Mouse (Mus musculus) forebrain, postnatal 0 days (tissue): Measurements from ENCODE around the gene Ptcd3. TPM values are rescaled to one million over a fixed set of nuclear protein-coding genes. Genes with fewer than 3 reads are reported as not detected.
A peak's percentile ranks its signal among the peaks of the same experiment; 100 is the strongest.

Source experiments
- ATAC-seq: fragments of 200-750 bp; cut with Nextera tagmentation; 2 replicates; pipeline ENCODE4 v1.8.0; 2017; ENCODE audit warnings: mild to moderate bottlenecking, moderate library complexity
- DNase-seq: peaks from one replicate; pipeline ENCODE4 v3.0.0-alpha.2; 2015
- H3K27ac ChIP-seq: fragments of 300-500 bp; sonication (generic); 2 replicates; pipeline ENCODE4 v1.5.1; 2014; ENCODE audit warnings: low read depth, mild to moderate bottlenecking, antibody characterized with exemption, low read length, moderate library complexity, mixed read lengths
- H3K27me3 ChIP-seq: fragments of 300-500 bp; sonication (generic); 2 replicates; pipeline ENCODE4 v1.6.1; 2014; ENCODE audit warnings: mild to moderate bottlenecking, low read length, mixed read lengths; ENCODE audit not compliant: insufficient read depth
- H3K36me3 ChIP-seq: fragments of 300-500 bp; sonication (generic); 2 replicates; pipeline ENCODE4 v1.6.1; 2014; ENCODE audit warnings: mild to moderate bottlenecking, moderate library complexity; ENCODE audit not compliant: insufficient read depth
- H3K4me1 ChIP-seq: fragments of 300-500 bp; sonication (generic); 2 replicates; pipeline ENCODE4 v1.6.1; 2014; ENCODE audit warnings: antibody characterized with exemption; ENCODE audit not compliant: insufficient read depth
- H3K4me2 ChIP-seq: fragments of 300-500 bp; sonication (generic); 2 replicates; pipeline ENCODE4 v1.6.1; 2014; ENCODE audit warnings: low read depth, mild to moderate bottlenecking, moderate library complexity
- H3K4me3 ChIP-seq: fragments of 300-500 bp; sonication (generic); 2 replicates; pipeline ENCODE4 v1.5.1; 2014; ENCODE audit warnings: low read depth, low read length, mixed read lengths
- H3K9ac ChIP-seq: fragments of 300-500 bp; sonication (generic); 2 replicates; pipeline ENCODE4 v1.6.1; 2014; ENCODE audit warnings: mild to moderate bottlenecking
- H3K9me3 ChIP-seq: fragments of 300-500 bp; sonication (generic); 2 replicates; pipeline ENCODE4 v1.6.1; 2016; ENCODE audit warnings: low read length
- CTCF ChIP-seq: sonication (generic); IDR thresholded peaks from 2 replicates; pipeline ENCODE4 v1.5.1; 2016; ENCODE audit warnings: antibody characterized with exemption, control low read depth, low read depth
- WGBS: fragments of 180-500 bp; shearing (Covaris S2); extraction: QIAGEN DNeasy Blood & Tissue Kit; methylation state at CpG from one replicate; pipeline ENCODE4 v1.1.7; 2014; 5-methylcytosine and 5-hydroxymethylcytosine counted together
- polyA plus RNA-seq: library from polyadenylated mRNA; unstranded; fragments of >200 nt; fragmentation: Nextera tagmentation; extraction: Ambion mirVana; gene quantifications from 2 replicates; pipeline ENCODE4 v1.2.1, GENCODE M21; 2015
- total RNA-seq: library from RNA; depleted of rRNA; stranded (reverse); fragments of >200 nt; gene quantifications from 2 replicates; pipeline ENCODE4 v1.2.3, GENCODE M21; 2014

Gene Ptcd3
- total and polyA plus RNA-seq, 2 experiments from 2014 or later = 63.5 to 91.1 TPM

- H3K4me3 ChIP-seq = no peak overlapping the region
- no peaks in the 10 kb centered on the region for H3K27me3 ChIP-seq
- no peaks in the 10 kb centered on the region for H3K9me3 ChIP-seq
- no peak overlapping the region for H3K4me2 ChIP-seq
- peaks cover 76% of the 10 kb centered on the region for H3K36me3 ChIP-seq
- 95% methylated on average over 7 of the region's 7 CpGs for WGBS
- no peak for TF ChIP-seq CTCF
- DNase-seq (no peak), ATAC-seq (no peak)
- no peak overlapping the region for H3K9ac ChIP-seq
- no peak overlapping the region for H3K27ac ChIP-seq
- H3K4me1 ChIP-seq = no peaks in the 10 kb centered on the region
Observed at GRCm38 (mm10) chr6:71920752-71921151, 12.2 kb upstream of the Ptcd3 start.

GRCm38 (mm10) chr6:71911686-71912450 is 3.3 kb upstream of the Ptcd3 start:
- Histone ChIP-seq H3K9ac (no peak overlapping the region), H3K4me1 (peaks cover 3% of the 10 kb centered on the region; the same call in 1 of the 2 replicates), H3K27me3 (no peaks in the 10 kb centered on the region), H3K4me3 (no peak overlapping the region), H3K4me2 (no peak overlapping the region), H3K27ac (no peak overlapping the region), H3K36me3 (peaks cover 28% of the 10 kb centered on the region), H3K9me3 (no peaks in the 10 kb centered on the region)
- 90% methylated on average over 5 of the region's 5 CpGs for whole genome bisulfite sequencing
- DNase-seq = no peak
- TF ChIP-seq CTCF = no peak
- no peak for ATAC-seq

- peaks cover 19% of the 10 kb centered on the region for H3K36me3 ChIP-seq
- H3K9me3 ChIP-seq = no peaks in the 10 kb centered on the region
- H3K4me2 ChIP-seq = peak overlapping the region; percentile 55
- H3K4me3 ChIP-seq = no peak overlapping the region; the same call in 1 of the 2 replicates
- no peaks in the 10 kb centered on the region for H3K27me3 ChIP-seq
- H3K4me1 ChIP-seq = peaks cover 3% of the 10 kb centered on the region; the same call in 1 of the 2 replicates
- no peak overlapping the region for H3K9ac ChIP-seq
- DNase-seq (no peak), ATAC-seq (no peak)
- H3K27ac ChIP-seq = no peak overlapping the region
- peak; percentile 9; the same call in 1 of the 2 replicates for TF ChIP-seq CTCF
- WGBS = 75% methylated on average over 6 of the region's 6 CpGs
Observed at GRCm38 (mm10) chr6:71909840-71910239, 1.3 kb upstream of the Ptcd3 start.

- H3K4me3 ChIP-seq = peak overlapping the region; percentile 67
- H3K9ac ChIP-seq = peak overlapping the region; percentile 59; the same call in 1 of the 2 replicates
- TF ChIP-seq CTCF = no peak
- no peaks in the 10 kb centered on the region for H3K9me3 ChIP-seq
- H3K36me3 ChIP-seq = peaks cover 19% of the 10 kb centered on the region
- 28% methylated on average over 10 of the region's 10 CpGs for WGBS
- DNase-seq = no peak
- H3K27ac ChIP-seq = no peak overlapping the region
- peaks cover 3% of the 10 kb centered on the region; the same call in 1 of the 2 replicates for H3K4me1 ChIP-seq
- peak overlapping the region; percentile 55 for H3K4me2 ChIP-seq
- peak; percentile 1; the same call in 1 of the 2 replicates for ATAC-seq
- no peaks in the 10 kb centered on the region for H3K27me3 ChIP-seq
Observed at GRCm38 (mm10) chr6:71909384-71909783, 834 bp upstream of the Ptcd3 start.

GRCm38 (mm10) chr6:71907702-71908235 is 781 bp downstream of the Ptcd3 start:
- Histone ChIP-seq H3K27ac (no peak overlapping the region), H3K4me3 (peak overlapping the region; percentile 67), H3K4me1 (peaks cover 3% of the 10 kb centered on the region; the same call in 1 of the 2 replicates), H3K27me3 (no peaks in the 10 kb centered on the region), H3K36me3 (peaks cover 23% of the 10 kb centered on the region), H3K4me2 (peak overlapping the region; percentile 55), H3K9me3 (no peaks in the 10 kb centered on the region), H3K9ac (peak overlapping the region; percentile 59)
- 10% methylated on average over 4 of the region's 4 CpGs for WGBS
- ATAC-seq (no peak), DNase-seq (no peak)
- TF ChIP-seq CTCF = no peak

- Histone ChIP-seq H3K9me3 (no peaks in the 10 kb centered on the region), H3K27ac (no peak overlapping the region), H3K9ac (no peak overlapping the region), H3K4me1 (no peaks in the 10 kb centered on the region), H3K4me2 (no peak overlapping the region), H3K27me3 (no peaks in the 10 kb centered on the region), H3K36me3 (peaks cover 87% of the 10 kb centered on the region), H3K4me3 (no peak overlapping the region)
- TF ChIP-seq CTCF = no peak
- DNase-seq = no peak
- ATAC-seq = no peak
- WGBS = 95% methylated on average over 4 of the region's 4 CpGs
Observed at GRCm38 (mm10) chr6:71893263-71893662, 15.3 kb downstream of the Ptcd3 start.

GRCm38 (mm10) chr6:71877965-71878760 is 30.4 kb downstream of the Ptcd3 start:
- WGBS = 92% methylated on average over 3 of the region's 3 CpGs
- peaks cover 82% of the 10 kb centered on the region for H3K36me3 ChIP-seq
- no peak for TF ChIP-seq CTCF
- H3K9ac ChIP-seq = no peak overlapping the region
- DNase-seq (no peak), ATAC-seq (no peak)
- no peaks in the 10 kb centered on the region for H3K27me3 ChIP-seq
- no peaks in the 10 kb centered on the region for H3K4me1 ChIP-seq
- H3K4me2 ChIP-seq = no peak overlapping the region
- no peak overlapping the region for H3K27ac ChIP-seq
- H3K9me3 ChIP-seq = no peaks in the 10 kb centered on the region
- H3K4me3 ChIP-seq = no peak overlapping the region
